Mouse (Mus musculus) midbrain, embryonic 12.5 days (tissue): ENCODE data around the gene Snx20. TPM values are rescaled to one million over a fixed set of nuclear protein-coding genes. Genes with fewer than 3 reads are reported as not detected.

Source experiments
- ATAC-seq: fragments of 200-750 bp; cut with Nextera tagmentation; 2 replicates; pipeline ENCODE4 v1.8.0; 2017; ENCODE audit warnings: low read depth, moderate TSS enrichment, moderate library complexity; ENCODE audit not compliant: low FRiP score
- H3K27ac ChIP-seq: fragments of 300-500 bp; sonication (generic); replicated peaks from 2 replicates; pipeline ENCODE4 v1.5.1; 2016; ENCODE audit warnings: mild to moderate bottlenecking
- H3K27me3 ChIP-seq: fragments of 300-500 bp; sonication (generic); 2 replicates; pipeline ENCODE4 v1.6.1; 2016; ENCODE audit warnings: mild to moderate bottlenecking
- H3K36me3 ChIP-seq: fragments of 300-500 bp; sonication (generic); 2 replicates; pipeline ENCODE4 v1.6.1; 2016
- H3K4me1 ChIP-seq: fragments of 300-500 bp; sonication (generic); 2 replicates; pipeline ENCODE4 v1.6.1; 2016
- H3K4me2 ChIP-seq: fragments of 300-500 bp; sonication (generic); replicated peaks from 2 replicates; pipeline ENCODE4 v1.6.1; 2016; ENCODE audit warnings: mild to moderate bottlenecking, moderate library complexity
- H3K4me3 ChIP-seq: fragments of 300-500 bp; sonication (generic); 2 replicates; pipeline ENCODE4 v1.5.1; 2016; ENCODE audit warnings: mild to moderate bottlenecking
- H3K9ac ChIP-seq: fragments of 300-500 bp; sonication (generic); replicated peaks from 2 replicates; pipeline ENCODE4 v1.6.1; 2016; ENCODE audit warnings: mild to moderate bottlenecking, moderate library complexity
- H3K9me3 ChIP-seq: fragments of 300-500 bp; sonication (generic); 2 replicates; pipeline ENCODE4 v1.6.1; 2016; ENCODE audit warnings: mild to moderate bottlenecking
- WGBS: fragments of 180-500 bp; shearing (Covaris S2); methylation state at CpG from one replicate; pipeline ENCODE4 v1.1.7; 2016; 5-methylcytosine and 5-hydroxymethylcytosine counted together
- polyA plus RNA-seq: library from polyadenylated mRNA; unstranded; fragments of >200 nt; fragmentation: Nextera tagmentation; extraction: Ambion mirVana; gene quantifications from 2 replicates; pipeline ENCODE4 v1.2.1, GENCODE M21; 2016

The Snx20 gene
- polyA plus RNA-seq, 1 experiment from 2014 or later = 1.3 TPM

DNA sequence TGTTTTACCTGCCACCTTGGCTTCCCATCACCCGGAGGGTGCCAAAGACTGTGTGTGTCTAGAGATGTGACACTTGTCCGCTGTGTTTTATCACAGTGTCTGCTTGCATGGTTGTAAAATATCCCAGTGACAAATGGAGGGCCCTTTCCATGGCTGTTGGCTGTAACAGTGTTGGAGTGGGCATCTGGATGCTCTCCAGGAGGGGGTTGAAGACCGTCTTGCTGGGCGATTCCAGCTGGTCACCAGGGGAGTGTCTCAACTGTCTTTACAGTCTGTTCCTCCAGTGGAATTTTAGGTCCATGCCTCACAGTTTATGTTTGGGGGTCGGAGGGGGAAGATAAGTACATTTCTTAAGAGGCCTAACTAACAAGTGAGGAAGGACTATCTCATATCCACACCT, 15.0 kb downstream of the Snx20 start:
- no peaks in the 10 kb centered on the region for H3K36me3 ChIP-seq
- no peak overlapping the region for H3K27ac ChIP-seq
- no peaks in the 10 kb centered on the region for H3K9me3 ChIP-seq
- H3K4me3 ChIP-seq = no peak overlapping the region
- WGBS = 71% methylated on average over 5 of the region's 5 CpGs
- H3K9ac ChIP-seq = no peak overlapping the region
- no peak overlapping the region for H3K4me2 ChIP-seq
- peaks cover 47% of the 10 kb centered on the region for H3K27me3 ChIP-seq
- H3K4me1 ChIP-seq = no peaks in the 10 kb centered on the region
- ATAC-seq = no peak

DNA sequence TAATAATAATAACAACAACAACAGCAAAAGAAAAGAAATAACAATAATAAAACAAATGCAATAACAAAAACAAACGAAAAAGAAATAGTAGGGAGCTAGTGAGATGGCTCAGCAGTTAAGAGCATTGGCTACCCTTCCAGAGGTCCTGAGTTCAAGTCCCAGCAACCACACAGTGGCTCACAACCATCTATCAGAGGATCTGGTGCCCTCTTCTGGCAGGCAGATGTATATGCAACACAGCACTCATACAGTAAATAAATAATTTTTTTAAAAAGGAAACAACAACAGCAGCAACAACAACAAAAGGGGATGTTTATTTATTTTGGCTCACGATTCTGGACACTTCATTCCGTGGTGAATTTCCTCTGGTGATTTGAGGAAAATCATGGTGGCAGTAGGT, 16.4 kb downstream of the Snx20 start:
- 70% methylated on average over 3 of the region's 3 CpGs for WGBS
- no peak for ATAC-seq
- no peak overlapping the region for H3K9ac ChIP-seq

DNA sequence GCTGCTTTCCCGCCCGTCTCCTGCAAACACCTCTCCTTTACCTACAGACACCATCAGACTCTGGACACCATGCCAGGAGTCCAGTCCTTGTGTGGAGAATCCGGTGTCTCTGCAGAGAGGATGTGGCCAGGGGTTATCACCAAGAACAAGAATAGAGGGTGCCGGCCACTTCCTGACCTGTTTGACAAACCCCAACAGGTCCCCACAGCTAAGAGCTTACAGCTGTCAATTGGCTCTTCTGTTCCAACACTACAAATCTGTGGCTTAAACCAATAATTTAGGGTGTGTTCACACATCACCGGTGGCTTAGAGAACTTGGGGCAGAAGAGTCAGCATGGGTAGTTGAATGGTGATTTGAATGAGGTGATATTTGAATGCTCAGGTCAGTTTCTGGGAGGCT, 17.3 kb downstream of the Snx20 start:
- Histone ChIP-seq H3K4me2 (no peak overlapping the region), H3K27me3 (peaks cover 29% of the 10 kb centered on the region), H3K27ac (no peak overlapping the region), H3K9me3 (no peaks in the 10 kb centered on the region), H3K36me3 (no peaks in the 10 kb centered on the region), H3K4me1 (no peaks in the 10 kb centered on the region), H3K9ac (no peak overlapping the region), H3K4me3 (no peak overlapping the region)
- 87% methylated on average over 5 of the region's 5 CpGs for WGBS
- no peak for ATAC-seq

More for the DNA sequence above, 16.4 kb downstream of the Snx20 start:
- H3K4me1 ChIP-seq = no peaks in the 10 kb centered on the region
- no peak overlapping the region for H3K4me3 ChIP-seq
- no peaks in the 10 kb centered on the region for H3K36me3 ChIP-seq
- no peak overlapping the region for H3K27ac ChIP-seq
- H3K4me2 ChIP-seq = no peak overlapping the region
- no peaks in the 10 kb centered on the region for H3K9me3 ChIP-seq
- H3K27me3 ChIP-seq = peaks cover 33% of the 10 kb centered on the region

DNA sequence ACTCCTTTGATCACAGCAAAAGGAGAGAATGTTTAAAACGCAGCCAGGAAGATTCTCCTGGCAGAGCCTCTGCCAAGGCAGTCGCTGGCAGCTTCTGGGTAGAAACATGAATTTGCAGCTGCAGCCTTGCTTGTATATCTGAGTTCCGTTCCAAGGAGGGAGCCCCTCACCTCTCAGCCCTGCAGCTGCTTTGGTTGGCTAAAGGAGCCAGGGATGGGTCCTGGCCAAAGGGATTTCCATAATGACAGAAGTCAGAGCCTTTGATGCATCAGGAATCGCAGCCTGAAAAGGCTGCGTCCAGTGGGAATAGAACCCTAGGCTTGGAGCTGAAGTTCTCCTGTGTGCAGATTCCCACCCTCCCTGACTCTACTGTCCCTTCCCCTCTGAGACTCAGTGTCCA, 20.9 kb downstream of the Snx20 start:
- ATAC-seq = no peak

GRCm38 (mm10) chr8:88610271-88610670, 25.7 kb downstream of the Snx20 start:
- H3K36me3 ChIP-seq = no peaks in the 10 kb centered on the region
- no peak overlapping the region for H3K4me2 ChIP-seq
- H3K4me3 ChIP-seq = no peak overlapping the region
- no peak overlapping the region for H3K9ac ChIP-seq
- 77% methylated on average over 6 of the region's 6 CpGs for WGBS
- H3K27me3 ChIP-seq = 0 out of 2 replicates have a peak, but pooled peaks cover 5% of the 10 kb centered on the region
- ATAC-seq = no peak
- peaks cover 6% of the 10 kb centered on the region for H3K4me1 ChIP-seq
- H3K9me3 ChIP-seq = no peaks in the 10 kb centered on the region
- no peak overlapping the region for H3K27ac ChIP-seq

More for the DNA sequence above, 20.9 kb downstream of the Snx20 start:
- Histone ChIP-seq H3K4me1 (no peaks in the 10 kb centered on the region), H3K9me3 (no peaks in the 10 kb centered on the region), H3K27ac (no peak overlapping the region), H3K27me3 (peaks cover 10% of the 10 kb centered on the region; the same call in 1 of the 2 replicates), H3K9ac (no peak overlapping the region), H3K4me3 (no peak overlapping the region), H3K36me3 (no peaks in the 10 kb centered on the region), H3K4me2 (no peak overlapping the region)
- 72% methylated on average over 5 of the region's 5 CpGs for WGBS

DNA sequence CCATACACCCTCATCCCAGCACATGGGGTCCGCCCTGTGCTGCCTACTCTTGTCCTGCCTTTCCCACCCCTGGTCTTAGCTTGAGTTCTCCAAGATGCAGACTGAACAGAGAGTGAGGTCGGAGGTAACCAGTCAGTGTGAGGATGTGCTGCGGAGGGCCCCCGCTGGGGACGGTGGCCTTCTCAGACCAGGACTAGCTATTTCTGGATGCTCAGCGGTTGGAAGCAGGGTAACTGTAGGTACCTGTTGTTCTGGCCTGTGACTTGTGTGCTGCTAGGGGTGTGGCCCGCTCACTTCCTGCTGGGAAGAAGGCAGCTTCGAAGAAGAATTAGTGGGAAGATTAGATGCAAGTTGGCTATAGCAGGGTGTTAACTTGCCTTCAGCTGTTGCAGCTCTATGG, 26.9 kb downstream of the Snx20 start:
- Histone ChIP-seq H3K27ac (no peak overlapping the region), H3K4me3 (no peak overlapping the region), H3K9ac (no peak overlapping the region), H3K9me3 (no peaks in the 10 kb centered on the region), H3K4me2 (no peak overlapping the region), H3K4me1 (peaks cover 17% of the 10 kb centered on the region), H3K36me3 (no peaks in the 10 kb centered on the region), H3K27me3 (0 out of 2 replicates have a peak, but pooled peaks cover 5% of the 10 kb centered on the region)
- 80% methylated on average over 8 of the region's 8 CpGs for WGBS
- no peak for ATAC-seq

DNA sequence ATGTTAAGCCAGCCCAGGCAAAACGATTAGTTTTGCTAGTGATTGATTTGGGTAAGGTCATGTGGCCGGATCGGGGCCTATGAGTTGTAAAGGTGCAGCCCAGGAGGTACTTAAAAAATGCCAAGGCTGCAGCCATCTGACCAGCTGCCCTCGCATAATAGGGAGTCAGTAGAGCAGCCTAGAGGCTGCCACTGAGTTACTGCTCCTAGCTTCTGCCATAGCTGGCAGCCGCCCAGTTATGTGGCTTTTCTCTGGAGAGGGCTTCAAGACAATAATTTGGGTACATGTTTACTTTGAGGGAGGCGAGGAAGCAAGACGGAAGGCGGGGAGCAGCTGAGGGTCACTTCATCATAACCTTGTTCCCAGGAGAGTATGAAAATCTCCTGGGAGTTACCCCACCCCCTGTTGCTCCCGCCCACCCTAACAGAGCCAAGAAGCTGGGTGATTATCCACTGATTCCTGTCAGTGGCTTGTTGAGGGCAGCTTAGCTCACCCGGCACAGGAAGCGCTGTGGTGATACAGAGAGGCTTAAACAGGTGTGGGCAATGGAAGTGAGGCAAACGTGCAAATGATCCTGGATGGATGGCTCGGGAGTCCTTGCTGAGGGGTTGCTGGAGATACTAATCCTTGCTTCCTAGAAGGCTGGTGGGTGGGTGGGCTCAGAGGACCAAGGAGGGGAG, 30.4 kb downstream of the Snx20 start:
- H3K27ac ChIP-seq = no peak overlapping the region
- no peak for ATAC-seq

GRCm38 (mm10) chr8:88604065-88605038, 31.6 kb downstream of the Snx20 start:
- Histone ChIP-seq H3K4me3 (peak overlapping the region; percentile 33), H3K9ac (peak overlapping the region; percentile 8), H3K36me3 (no peaks in the 10 kb centered on the region), H3K27me3 (no peaks in the 10 kb centered on the region), H3K4me1 (peaks cover 29% of the 10 kb centered on the region), H3K9me3 (0 out of 2 replicates have a peak, but pooled peaks cover 6% of the 10 kb centered on the region), H3K27ac (peak overlapping the region; percentile 73), H3K4me2 (peak overlapping the region; percentile 55)
- ATAC-seq = peak; percentile 91
- whole genome bisulfite sequencing = 6% methylated on average over 19 of the region's 20 CpGs

More for the DNA sequence above, 30.4 kb downstream of the Snx20 start:
- H3K4me3 ChIP-seq = no peak overlapping the region
- no peak overlapping the region for H3K4me2 ChIP-seq
- H3K4me1 ChIP-seq = peaks cover 29% of the 10 kb centered on the region
- H3K36me3 ChIP-seq = no peaks in the 10 kb centered on the region
- 41% methylated on average over 13 of the region's 13 CpGs for WGBS
- H3K27me3 ChIP-seq = no peaks in the 10 kb centered on the region
- H3K9me3 ChIP-seq = 0 out of 2 replicates have a peak, but pooled peaks cover 6% of the 10 kb centered on the region
- no peak overlapping the region for H3K9ac ChIP-seq

DNA sequence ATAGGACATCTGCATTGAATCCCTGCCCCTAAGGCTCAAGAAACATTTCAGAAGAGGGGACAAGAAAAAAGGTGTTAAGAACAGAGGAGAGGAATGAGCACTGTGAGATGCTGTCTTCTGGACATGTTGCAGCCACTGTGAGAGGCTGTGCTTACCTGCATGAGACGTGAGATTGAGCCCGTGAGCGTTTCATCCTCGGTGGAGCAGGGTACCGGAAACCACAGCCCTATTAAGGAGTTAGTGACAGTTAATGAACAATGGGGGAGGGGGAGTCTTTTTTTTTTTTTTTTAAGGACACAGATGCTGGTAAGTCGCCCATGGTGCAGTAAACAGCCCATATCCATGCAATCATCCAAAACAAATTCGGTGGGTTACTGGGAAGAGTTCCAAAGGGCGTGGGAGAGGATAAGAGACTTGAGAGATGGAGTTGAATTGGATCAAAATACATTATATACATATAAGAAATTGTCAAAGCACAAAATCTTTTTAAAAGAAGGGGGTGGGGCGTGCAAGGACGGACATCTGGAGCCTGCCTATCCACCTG, 32.4 kb downstream of the Snx20 start:
- peak overlapping the region; percentile 33 for H3K4me3 ChIP-seq
- WGBS = 4% methylated on average over 10 of the region's 10 CpGs

GRCm38 (mm10) chr8:88599491-88599890, 36.4 kb downstream of the Snx20 start:
- H3K4me2 ChIP-seq = no peak overlapping the region
- H3K4me3 ChIP-seq = no peak overlapping the region
- no peaks in the 10 kb centered on the region for H3K36me3 ChIP-seq
- no peak overlapping the region for H3K9ac ChIP-seq
- H3K9me3 ChIP-seq = 0 out of 2 replicates have a peak, but pooled peaks cover 6% of the 10 kb centered on the region
- ATAC-seq = no peak
- no peak overlapping the region for H3K27ac ChIP-seq
- no peaks in the 10 kb centered on the region for H3K27me3 ChIP-seq
- H3K4me1 ChIP-seq = peaks cover 18% of the 10 kb centered on the region
- 91% methylated on average over 7 of the region's 7 CpGs for WGBS

More for the DNA sequence above, 32.4 kb downstream of the Snx20 start:
- peaks cover 29% of the 10 kb centered on the region for H3K4me1 ChIP-seq
- 0 out of 2 replicates have a peak, but pooled peaks cover 6% of the 10 kb centered on the region for H3K9me3 ChIP-seq
- H3K27ac ChIP-seq = peak overlapping the region; percentile 55
- H3K36me3 ChIP-seq = no peaks in the 10 kb centered on the region
- peak; percentile 24; the same call in 1 of the 2 replicates for ATAC-seq
- peak overlapping the region; percentile 11; the same call in 1 of the 2 replicates for H3K9ac ChIP-seq
- H3K27me3 ChIP-seq = no peaks in the 10 kb centered on the region
- H3K4me2 ChIP-seq = peak overlapping the region; percentile 55

GRCm38 (mm10) chr8:88598578-88598977, 37.4 kb downstream of the Snx20 start:
- Histone ChIP-seq H3K4me2 (no peak overlapping the region), H3K27me3 (no peaks in the 10 kb centered on the region), H3K27ac (no peak overlapping the region), H3K4me1 (peaks cover 10% of the 10 kb centered on the region), H3K36me3 (no peaks in the 10 kb centered on the region), H3K4me3 (no peak overlapping the region), H3K9me3 (0 out of 2 replicates have a peak, but pooled peaks cover 6% of the 10 kb centered on the region), H3K9ac (no peak overlapping the region)
- 70% methylated on average over 5 of the region's 5 CpGs for WGBS
- no peak for ATAC-seq
